Mouse (Mus musculus) heart, postnatal 0 days (tissue): ENCODE results near the gene Yod1.
A peak's percentile ranks its signal among the peaks of the same experiment; 100 is the strongest.

ENCODE experiments used
- CTCF ChIP-seq: IDR thresholded peaks from 2 replicates; pipeline ENCODE4 v1.5.1; 2016; ENCODE audit warnings: antibody characterized with exemption, control low read depth, low read depth
- EP300 ChIP-seq: IDR thresholded peaks from 2 replicates; pipeline ENCODE4 v1.6.1; 2016; ENCODE audit warnings: antibody characterized with exemption, low read depth

GRCm38 (mm10) chr1:130717291-130717871, at the start of gene Yod1:
- TF ChIP-seq CTCF (no peak; the same call in 1 of the 2 replicates), EP300 (peak; percentile 95)
